Mouse (Mus musculus): ENCODE measurements at regions not wholly inside any gene's neighbourhood (a gene's known extent, or its start where the extent isn't known, plus 50 kb on each side); places are given as distances from the start of the nearest gene placed in this dataset.

- Histone ChIP-seq H3K4me2 (ENCODE audit: low read length) (no peak overlapping the region), H3K9ac (ENCODE audit: low read depth, low read length) (no peak overlapping the region), H3K27ac (no peak overlapping the region), H3K36me3 (ENCODE audit: insufficient read depth, low read length) (no peaks in the 10 kb centered on the region), H3K4me3 (replicated peaks; ENCODE audit: low read depth, low read length) (no peak overlapping the region), H3K27me3 (ENCODE audit: insufficient read depth, low read length) (no peaks in the 10 kb centered on the region), H3K4me1 (replicated peaks; ENCODE audit: insufficient read depth, low read length) (0 out of 2 replicates have a peak, but pooled peaks cover 2% of the 10 kb centered on the region), H3K9me3 (replicated peaks; ENCODE audit: low read length) (no peaks in the 10 kb centered on the region)
- 50% methylated on average over 3 of the region's 3 CpGs for WGBS
- ATAC-seq (replicated peaks; ENCODE audit: low FRiP score, low read depth), result no peak
- DNase-seq (ENCODE audit: low spot score), result peak; percentile 70
- TF ChIP-seq CTCF (IDR thresholded peaks at IDR 0.05; ENCODE audit: low read depth), result no peak
These were observed 602.8 kb downstream of the Tns3 start for GRCm38 (mm10) chr11:8061573-8061972.

GRCm38 (mm10) chr11:8051499-8051898 lies 612.8 kb downstream of the Tns3 start:
- no peak overlapping the region for H3K27ac ChIP-seq
- WGBS, result 38% methylated on average over 4 of the region's 4 CpGs
- H3K4me1 ChIP-seq (replicated peaks; ENCODE audit: insufficient read depth, low read length), result no peaks in the 10 kb centered on the region
- ATAC-seq (replicated peaks; ENCODE audit: low FRiP score, low read depth) (no peak), DNase-seq (ENCODE audit: low spot score) (no peak)
- H3K4me3 ChIP-seq (replicated peaks; ENCODE audit: low read depth, low read length), result no peak overlapping the region
- TF ChIP-seq CTCF (IDR thresholded peaks at IDR 0.05; ENCODE audit: low read depth), result no peak
- H3K9me3 ChIP-seq (replicated peaks; ENCODE audit: low read length), result no peaks in the 10 kb centered on the region
- no peaks in the 10 kb centered on the region for H3K27me3 ChIP-seq (ENCODE audit: insufficient read depth, low read length)
- no peak overlapping the region for H3K4me2 ChIP-seq (ENCODE audit: low read length)
- H3K9ac ChIP-seq (ENCODE audit: low read depth, low read length), result no peak overlapping the region
- no peaks in the 10 kb centered on the region for H3K36me3 ChIP-seq (ENCODE audit: insufficient read depth, low read length)

GRCm38 (mm10) chr11:8045086-8045485 lies 619.2 kb downstream of the Tns3 start:
- Histone ChIP-seq H3K27me3 (ENCODE audit: insufficient read depth, low read length) (no peaks in the 10 kb centered on the region), H3K36me3 (ENCODE audit: insufficient read depth, low read length) (no peaks in the 10 kb centered on the region), H3K27ac (no peak overlapping the region), H3K4me1 (replicated peaks; ENCODE audit: insufficient read depth, low read length) (no peaks in the 10 kb centered on the region), H3K9me3 (replicated peaks; ENCODE audit: low read length) (no peaks in the 10 kb centered on the region), H3K4me3 (replicated peaks; ENCODE audit: low read depth, low read length) (no peak overlapping the region), H3K4me2 (ENCODE audit: low read length) (no peak overlapping the region), H3K9ac (ENCODE audit: low read depth, low read length) (no peak overlapping the region)
- ATAC-seq (replicated peaks; ENCODE audit: low FRiP score, low read depth), result no peak
- DNase-seq (ENCODE audit: low spot score), result no peak
- WGBS, result 63% methylated on average over 3 of the region's 3 CpGs
- no peak for TF ChIP-seq CTCF (IDR thresholded peaks at IDR 0.05; ENCODE audit: low read depth)

- 84% methylated on average over 2 of the region's 2 CpGs for WGBS
- H3K9ac ChIP-seq (ENCODE audit: low read depth, low read length), result no peak overlapping the region
- no peaks in the 10 kb centered on the region for H3K36me3 ChIP-seq (ENCODE audit: insufficient read depth, low read length)
- H3K9me3 ChIP-seq (replicated peaks; ENCODE audit: low read length), result no peaks in the 10 kb centered on the region
- ATAC-seq (replicated peaks; ENCODE audit: low FRiP score, low read depth) (no peak), DNase-seq (ENCODE audit: low spot score) (no peak)
- no peaks in the 10 kb centered on the region for H3K27me3 ChIP-seq (ENCODE audit: insufficient read depth, low read length)
- TF ChIP-seq CTCF (IDR thresholded peaks at IDR 0.05; ENCODE audit: low read depth), result no peak
- H3K27ac ChIP-seq, result no peak overlapping the region
- H3K4me3 ChIP-seq (replicated peaks; ENCODE audit: low read depth, low read length), result no peak overlapping the region
- H3K4me2 ChIP-seq (ENCODE audit: low read length), result no peak overlapping the region
- no peaks in the 10 kb centered on the region for H3K4me1 ChIP-seq (replicated peaks; ENCODE audit: insufficient read depth, low read length)
These were observed 634.2 kb downstream of the Tns3 start for GRCm38 (mm10) chr11:8030119-8030518.

GRCm38 (mm10) chr11:8007801-8008200 lies 656.5 kb downstream of the Tns3 start:
- ATAC-seq (replicated peaks; ENCODE audit: low FRiP score, low read depth), result no peak
- Histone ChIP-seq H3K36me3 (ENCODE audit: insufficient read depth, low read length) (no peaks in the 10 kb centered on the region), H3K4me2 (ENCODE audit: low read length) (no peak overlapping the region), H3K27me3 (ENCODE audit: insufficient read depth, low read length) (no peaks in the 10 kb centered on the region), H3K4me3 (replicated peaks; ENCODE audit: low read depth, low read length) (no peak overlapping the region), H3K27ac (no peak overlapping the region), H3K9me3 (replicated peaks; ENCODE audit: low read length) (no peaks in the 10 kb centered on the region), H3K4me1 (replicated peaks; ENCODE audit: insufficient read depth, low read length) (no peaks in the 10 kb centered on the region), H3K9ac (ENCODE audit: low read depth, low read length) (no peak overlapping the region)
- WGBS, result 69% methylated on average over 1 of the region's 1 CpGs
- no peak for TF ChIP-seq CTCF (IDR thresholded peaks at IDR 0.05; ENCODE audit: low read depth)
- no peak for DNase-seq (ENCODE audit: low spot score)

- H3K36me3 ChIP-seq (ENCODE audit: insufficient read depth, low read length), result no peaks in the 10 kb centered on the region
- no peaks in the 10 kb centered on the region for H3K9me3 ChIP-seq (replicated peaks; ENCODE audit: low read length)
- no peak for ATAC-seq (replicated peaks; ENCODE audit: low FRiP score, low read depth)
- H3K4me1 ChIP-seq (replicated peaks; ENCODE audit: insufficient read depth, low read length), result no peaks in the 10 kb centered on the region
- no peak overlapping the region for H3K27ac ChIP-seq
- H3K27me3 ChIP-seq (ENCODE audit: insufficient read depth, low read length), result no peaks in the 10 kb centered on the region
- H3K9ac ChIP-seq (ENCODE audit: low read depth, low read length), result no peak overlapping the region
- H3K4me3 ChIP-seq (replicated peaks; ENCODE audit: low read depth, low read length), result no peak overlapping the region
- TF ChIP-seq CTCF (IDR thresholded peaks at IDR 0.05; ENCODE audit: low read depth), result no peak
- no peak for DNase-seq (ENCODE audit: low spot score)
- H3K4me2 ChIP-seq (ENCODE audit: low read length), result no peak overlapping the region
These were observed 683.3 kb downstream of the Tns3 start for GRCm38 (mm10) chr11:7981031-7981430.

- Histone ChIP-seq H3K4me3 (replicated peaks; ENCODE audit: low read depth, low read length) (no peak overlapping the region), H3K36me3 (ENCODE audit: insufficient read depth, low read length) (no peaks in the 10 kb centered on the region), H3K27ac (0 out of 2 replicates have a peak overlapping the region, but pooled peaks have one; percentile 25), H3K4me2 (ENCODE audit: low read length) (no peak overlapping the region), H3K9ac (ENCODE audit: low read depth, low read length) (no peak overlapping the region), H3K4me1 (replicated peaks; ENCODE audit: insufficient read depth, low read length) (no peaks in the 10 kb centered on the region), H3K27me3 (ENCODE audit: insufficient read depth, low read length) (no peaks in the 10 kb centered on the region), H3K9me3 (replicated peaks; ENCODE audit: low read length) (no peaks in the 10 kb centered on the region)
- DNase-seq (ENCODE audit: low spot score) (peak; percentile 90), ATAC-seq (replicated peaks; ENCODE audit: low FRiP score, low read depth) (no peak; the same call in 1 of the 2 replicates)
- 52% methylated on average over 9 of the region's 9 CpGs for WGBS
- TF ChIP-seq CTCF (IDR thresholded peaks at IDR 0.05; ENCODE audit: low read depth), result no peak
These were observed 688.5 kb downstream of the Tns3 start for GRCm38 (mm10) chr11:7975845-7976244.
